Mouse (Mus musculus) hindbrain, embryonic 12.5 days (tissue): ENCODE measurements at regions not wholly inside any gene's neighbourhood (a gene's known extent, or its start where the extent isn't known, plus 50 kb on each side); places are given as distances from the start of the nearest gene placed in this dataset.
A peak's percentile ranks its signal among the peaks of the same experiment; 100 is the strongest.
"Not testable (repeated sequence)": the region's sequence is repeated elsewhere in the genome, so short reads cannot be mapped to it uniquely, and the experiment has no call there.

Experiments
- ATAC-seq: fragments of 200-750 bp; cut with Nextera tagmentation; 2 replicates; pipeline ENCODE4 v1.8.0; 2017; ENCODE audit warnings: moderate TSS enrichment; ENCODE audit not compliant: low FRiP score
- H3K27ac ChIP-seq: fragments of 300-500 bp; sonication (generic); 2 replicates; pipeline ENCODE4 v1.5.1; 2016; ENCODE audit warnings: mild to moderate bottlenecking
- H3K27me3 ChIP-seq: fragments of 300-500 bp; sonication (generic); 2 replicates; pipeline ENCODE4 v1.6.1; 2016; ENCODE audit warnings: mild to moderate bottlenecking
- H3K36me3 ChIP-seq: fragments of 300-500 bp; sonication (generic); 2 replicates; pipeline ENCODE4 v1.6.1; 2016; ENCODE audit warnings: mild to moderate bottlenecking
- H3K4me1 ChIP-seq: fragments of 300-500 bp; sonication (generic); 2 replicates; pipeline ENCODE4 v1.6.1; 2016
- H3K4me2 ChIP-seq: fragments of 300-500 bp; sonication (generic); replicated peaks from 2 replicates; pipeline ENCODE4 v1.6.1; 2016; ENCODE audit warnings: mild to moderate bottlenecking
- H3K4me3 ChIP-seq: fragments of 300-500 bp; sonication (generic); 2 replicates; pipeline ENCODE4 v1.5.1; 2016; ENCODE audit warnings: mild to moderate bottlenecking
- H3K9ac ChIP-seq: fragments of 300-500 bp; sonication (generic); 2 replicates; pipeline ENCODE4 v1.6.1; 2016; ENCODE audit warnings: mild to moderate bottlenecking, moderate library complexity
- H3K9me3 ChIP-seq: fragments of 300-500 bp; sonication (generic); replicated peaks from 2 replicates; pipeline ENCODE4 v1.6.1; 2016; ENCODE audit warnings: mild to moderate bottlenecking
- WGBS: fragments of 180-500 bp; shearing (Covaris S2); methylation state at CpG from one replicate; pipeline ENCODE4 v1.1.7; 2016; 5-methylcytosine and 5-hydroxymethylcytosine counted together

DNA sequence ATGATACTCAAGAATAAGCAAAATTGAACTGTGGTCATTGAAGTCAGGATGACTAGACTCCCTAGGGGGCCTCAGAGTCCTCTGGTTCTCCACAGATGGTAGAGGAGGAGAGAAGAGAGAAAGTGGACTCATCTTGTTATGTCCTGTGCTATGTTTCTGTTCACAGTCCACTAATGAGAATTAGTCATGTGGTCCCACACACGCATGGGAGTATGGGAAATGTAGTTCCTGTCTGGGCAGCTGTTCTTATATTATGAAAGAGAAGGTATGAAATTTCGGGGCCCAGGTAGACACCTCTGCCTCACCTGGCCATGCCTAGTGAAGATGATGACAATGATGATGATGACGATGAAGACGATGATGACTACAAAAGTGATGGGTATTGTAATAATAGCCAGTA is 77.9 kb upstream of the Top1 start:
- WGBS = 95% methylated on average over 4 of the region's 4 CpGs
- no peak for ATAC-seq

GRCm38 (mm10) chr2:160569496-160569895 is 76.2 kb upstream of the Top1 start:
- 83% methylated on average over 5 of the region's 5 CpGs for WGBS
- H3K36me3 ChIP-seq = no peaks in the 10 kb centered on the region
- no peak for ATAC-seq
- H3K4me1 ChIP-seq = no peaks in the 10 kb centered on the region
- no peak overlapping the region for H3K27ac ChIP-seq
- no peaks in the 10 kb centered on the region for H3K9me3 ChIP-seq
- H3K4me2 ChIP-seq = no peak overlapping the region
- H3K9ac ChIP-seq = no peak overlapping the region
- no peak overlapping the region for H3K4me3 ChIP-seq
- H3K27me3 ChIP-seq = peaks cover 14% of the 10 kb centered on the region; the same call in 1 of the 2 replicates

More for the DNA sequence above, 77.9 kb upstream of the Top1 start:
- H3K9ac ChIP-seq = no peak overlapping the region
- H3K9me3 ChIP-seq = no peaks in the 10 kb centered on the region
- no peak overlapping the region for H3K27ac ChIP-seq
- H3K4me2 ChIP-seq = no peak overlapping the region
- no peaks in the 10 kb centered on the region for H3K36me3 ChIP-seq
- H3K4me1 ChIP-seq = no peaks in the 10 kb centered on the region
- no peak overlapping the region for H3K4me3 ChIP-seq
- 0 out of 2 replicates have a peak, but pooled peaks cover 7% of the 10 kb centered on the region for H3K27me3 ChIP-seq

- no peak overlapping the region for H3K27ac ChIP-seq
- no peak overlapping the region for H3K4me3 ChIP-seq
- peak; percentile 43; the same call in 1 of the 2 replicates for ATAC-seq
- H3K9me3 ChIP-seq = no peaks in the 10 kb centered on the region
- H3K36me3 ChIP-seq = no peaks in the 10 kb centered on the region
- 10% methylated on average over 17 of the region's 17 CpGs for WGBS
- H3K4me1 ChIP-seq = peaks cover 11% of the 10 kb centered on the region
- peaks cover 58% of the 10 kb centered on the region for H3K27me3 ChIP-seq
- H3K9ac ChIP-seq = no peak overlapping the region
- H3K4me2 ChIP-seq = peak overlapping the region; percentile 35
Observed at GRCm38 (mm10) chr2:160578384-160579320, 67.0 kb upstream of the Top1 start.

- peaks cover 14% of the 10 kb centered on the region for H3K4me1 ChIP-seq
- peaks cover 58% of the 10 kb centered on the region for H3K27me3 ChIP-seq
- no peak overlapping the region for H3K4me3 ChIP-seq
- H3K9me3 ChIP-seq = no peaks in the 10 kb centered on the region
- H3K9ac ChIP-seq = no peak overlapping the region
- 20% methylated on average over 9 of the region's 9 CpGs for WGBS
- H3K27ac ChIP-seq = no peak overlapping the region
- ATAC-seq = no peak
- no peak overlapping the region for H3K4me2 ChIP-seq
- no peaks in the 10 kb centered on the region for H3K36me3 ChIP-seq
Observed at GRCm38 (mm10) chr2:160580250-160580649, 65.4 kb upstream of the Top1 start.

DNA sequence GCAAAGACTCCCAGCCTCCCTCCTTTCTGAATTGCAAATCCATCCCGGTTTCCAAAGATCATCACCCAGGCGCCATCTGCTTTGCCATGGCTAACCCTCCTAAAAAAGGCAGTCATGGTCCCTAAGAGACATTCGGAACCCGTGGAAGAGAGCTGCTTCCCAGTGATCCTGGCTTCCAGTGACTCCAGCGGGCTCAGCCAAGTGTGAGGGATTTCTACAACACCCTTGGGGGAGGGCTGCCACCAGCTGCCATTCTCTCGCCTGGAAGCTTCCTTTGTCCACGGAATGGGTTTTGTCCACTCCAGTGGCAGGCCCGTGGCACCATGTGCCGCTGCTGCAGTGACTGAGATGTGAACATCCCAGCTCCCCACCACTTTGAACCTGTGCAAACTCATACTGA is 64.7 kb upstream of the Top1 start:
- no peak overlapping the region for H3K27ac ChIP-seq
- ATAC-seq = peak; percentile 65
- peaks cover 58% of the 10 kb centered on the region for H3K27me3 ChIP-seq
- no peak overlapping the region for H3K4me2 ChIP-seq
- no peak overlapping the region for H3K9ac ChIP-seq
- 4% methylated on average over 9 of the region's 9 CpGs for WGBS
- H3K4me3 ChIP-seq = no peak overlapping the region
- H3K36me3 ChIP-seq = no peaks in the 10 kb centered on the region
- H3K9me3 ChIP-seq = no peaks in the 10 kb centered on the region
- H3K4me1 ChIP-seq = peaks cover 14% of the 10 kb centered on the region

DNA sequence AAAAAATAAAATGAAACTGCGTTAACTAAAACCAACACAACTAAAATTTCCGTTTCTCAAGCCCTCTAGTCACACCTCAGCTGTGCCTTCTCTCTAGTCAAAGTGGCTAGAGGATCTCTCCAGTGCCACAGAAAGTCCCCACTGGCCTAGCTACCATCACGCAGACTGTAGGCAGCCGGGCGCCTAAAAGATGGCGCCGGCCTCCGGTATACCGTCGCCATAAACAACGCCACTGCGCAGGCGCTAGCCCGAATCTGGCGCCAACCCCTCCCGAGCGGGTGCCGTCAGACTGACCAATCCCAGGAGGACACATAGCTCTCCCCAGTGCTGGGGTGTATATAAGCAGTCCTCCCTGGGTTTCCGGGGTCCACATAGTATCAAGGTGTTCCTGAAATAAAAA is 62.7 kb upstream of the Top1 start:
- H3K4me1 ChIP-seq = peaks cover 14% of the 10 kb centered on the region
- ATAC-seq, H3K4me2 ChIP-seq, H3K9ac ChIP-seq, H3K9me3 ChIP-seq, H3K27ac ChIP-seq, H3K4me3 ChIP-seq, H3K36me3 ChIP-seq: not testable (repeated sequence)
- WGBS = 95% methylated on average over 19 of the region's 19 CpGs
- peaks cover 54% of the 10 kb centered on the region for H3K27me3 ChIP-seq

DNA sequence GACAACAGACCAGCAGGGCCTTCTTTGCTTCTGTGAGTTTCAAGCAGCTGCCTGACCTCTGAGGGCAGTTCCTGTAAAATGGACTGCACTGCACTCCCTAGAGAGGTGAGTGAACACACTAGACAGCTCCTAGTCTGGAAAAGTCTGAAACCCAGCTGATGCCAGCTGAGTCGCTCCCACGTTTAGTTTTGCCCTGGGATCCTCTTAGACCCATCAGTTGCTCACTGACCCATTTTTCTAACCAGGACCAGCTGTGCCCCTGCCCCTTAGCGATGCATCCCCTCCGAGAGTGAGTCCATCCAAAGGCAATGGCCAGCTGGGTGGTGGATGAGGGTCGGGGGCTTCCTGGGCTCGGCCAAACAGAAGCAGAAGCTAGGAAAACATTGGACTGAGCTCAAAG is 62.2 kb upstream of the Top1 start:
- Histone ChIP-seq H3K9me3 (no peaks in the 10 kb centered on the region), H3K4me2 (no peak overlapping the region), H3K9ac (no peak overlapping the region), H3K27me3 (peaks cover 54% of the 10 kb centered on the region), H3K4me3 (no peak overlapping the region), H3K36me3 (no peaks in the 10 kb centered on the region), H3K4me1 (peaks cover 14% of the 10 kb centered on the region), H3K27ac (no peak overlapping the region)
- no peak for ATAC-seq
- WGBS = 51% methylated on average over 6 of the region's 6 CpGs

- no peak for ATAC-seq
- Histone ChIP-seq H3K4me2 (no peak overlapping the region), H3K9ac (no peak overlapping the region), H3K9me3 (no peaks in the 10 kb centered on the region), H3K36me3 (no peaks in the 10 kb centered on the region), H3K27ac (no peak overlapping the region), H3K4me3 (no peak overlapping the region), H3K4me1 (peaks cover 14% of the 10 kb centered on the region), H3K27me3 (peaks cover 47% of the 10 kb centered on the region)
- 32% methylated on average over 9 of the region's 9 CpGs for WGBS
Observed at GRCm38 (mm10) chr2:160584568-160584967, 61.1 kb upstream of the Top1 start.

DNA sequence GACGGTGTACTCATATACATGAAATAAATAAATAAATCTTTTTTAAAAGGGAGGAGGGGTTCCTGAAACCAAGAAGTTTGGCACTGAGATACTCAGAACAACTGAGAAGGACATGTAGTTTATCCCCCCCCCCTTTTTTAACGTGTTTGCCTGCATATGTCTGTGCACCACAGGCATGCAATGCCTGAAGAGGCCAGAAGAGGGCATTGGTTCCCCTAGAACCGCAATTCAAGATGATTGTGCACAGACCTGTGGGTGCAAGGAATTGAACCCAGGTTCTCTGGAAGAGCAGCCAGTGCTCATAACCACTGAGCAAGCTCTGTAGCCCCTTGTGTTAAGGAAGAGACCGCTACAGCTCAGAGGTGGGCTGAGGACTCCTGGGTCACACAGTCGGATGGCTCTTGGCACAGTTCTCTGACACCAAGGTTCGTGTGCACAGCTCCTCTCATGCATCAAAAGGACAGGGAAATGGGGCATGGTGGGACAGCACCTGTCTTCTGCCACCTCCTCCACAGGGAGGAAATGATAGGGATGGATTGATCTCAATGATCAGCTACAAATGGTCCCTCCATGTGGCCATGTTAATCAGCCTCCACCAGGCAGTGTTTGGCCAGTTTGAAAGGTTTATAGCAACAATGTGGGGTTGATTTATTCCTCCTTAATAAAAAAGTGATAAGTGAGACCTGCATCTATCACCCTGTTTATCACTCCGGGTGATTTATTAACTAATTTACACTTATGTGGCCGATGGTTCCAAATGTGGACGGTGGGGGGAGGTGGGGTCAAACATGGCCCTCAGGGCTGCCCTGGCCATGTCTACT is 58.5 kb upstream of the Top1 start:
- Histone ChIP-seq H3K4me3 (no peak overlapping the region), H3K27me3 (peaks cover 37% of the 10 kb centered on the region), H3K9ac (no peak overlapping the region), H3K36me3 (no peaks in the 10 kb centered on the region), H3K27ac (no peak overlapping the region), H3K4me2 (no peak overlapping the region), H3K9me3 (no peaks in the 10 kb centered on the region), H3K4me1 (peaks cover 12% of the 10 kb centered on the region)
- ATAC-seq = no peak
- WGBS = 86% methylated on average over 9 of the region's 9 CpGs

GRCm38 (mm10) chr2:160588401-160588800 is 57.3 kb upstream of the Top1 start:
- Histone ChIP-seq H3K4me2 (no peak overlapping the region), H3K4me1 (peaks cover 12% of the 10 kb centered on the region), H3K27me3 (peaks cover 35% of the 10 kb centered on the region), H3K4me3 (no peak overlapping the region), H3K9ac (no peak overlapping the region), H3K9me3 (no peaks in the 10 kb centered on the region), H3K27ac (no peak overlapping the region), H3K36me3 (no peaks in the 10 kb centered on the region)
- ATAC-seq = no peak
- WGBS = 89% methylated on average over 9 of the region's 9 CpGs

DNA sequence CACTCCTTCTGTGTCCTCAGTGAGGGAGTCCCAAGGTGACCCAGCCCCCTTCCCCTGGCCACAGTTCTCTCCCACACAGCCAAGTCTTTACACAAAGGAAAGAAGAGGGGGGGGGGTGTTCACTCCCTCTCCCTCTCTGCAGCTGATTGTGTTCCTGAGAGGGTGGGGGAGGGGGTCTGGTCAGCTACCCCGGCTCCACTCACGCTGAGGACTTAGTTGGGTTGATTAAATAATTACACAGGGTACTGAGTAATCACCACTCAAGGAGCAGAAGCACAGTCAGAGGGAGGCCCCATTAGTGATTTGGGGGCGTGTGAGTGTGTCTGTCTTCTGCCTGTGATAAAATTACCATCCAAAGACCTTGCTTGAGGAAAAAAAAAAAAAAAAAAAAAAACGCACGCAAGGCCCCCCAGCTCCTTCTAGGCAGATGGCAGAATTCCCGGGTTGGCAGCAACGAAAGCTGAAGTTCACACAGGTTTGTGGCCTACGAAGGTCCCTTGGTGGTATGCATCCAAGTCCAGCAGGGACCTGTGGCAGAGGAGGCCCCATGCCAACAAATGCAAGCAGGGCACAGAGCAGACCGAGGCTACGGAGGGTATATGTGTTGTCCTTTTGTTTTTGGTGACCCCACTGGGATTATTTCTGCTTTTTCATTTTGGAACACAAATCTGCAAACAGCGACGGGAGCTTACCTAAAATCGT is 55.3 kb upstream of the Top1 start:
- ATAC-seq = no peak
- Histone ChIP-seq H3K36me3 (no peaks in the 10 kb centered on the region), H3K27me3 (peaks cover 31% of the 10 kb centered on the region), H3K9me3 (no peaks in the 10 kb centered on the region), H3K4me1 (peaks cover 9% of the 10 kb centered on the region), H3K4me2 (no peak overlapping the region), H3K27ac (no peak overlapping the region), H3K4me3 (no peak overlapping the region), H3K9ac (no peak overlapping the region)
- 47% methylated on average over 13 of the region's 13 CpGs for WGBS
